Mouse (Mus musculus) bone marrow, adult 2 months (tissue): Measurements from ENCODE around the gene Ankrd12.

Experiments used
- CTCF ChIP-seq: fragments of 200-500 bp; IDR thresholded peaks from 2 replicates; pipeline ENCODE4 v1.5.1; 2011; ENCODE audit warnings: low read length, control low read depth; ENCODE audit not compliant: control insufficient read depth, insufficient read depth
- POLR2A ChIP-seq: fragments of 200-500 bp; IDR thresholded peaks from 2 replicates; pipeline ENCODE4 v1.6.1; 2011; ENCODE audit warnings: low read depth, mild to moderate bottlenecking, control low read depth, low read length, borderline replicate concordance; ENCODE audit not compliant: control insufficient read depth

- TF ChIP-seq POLR2A (no peak), CTCF (no peak)
Observed at GRCm38 (mm10) chr17:65947307-65947706, 129.6 kb downstream of the Ankrd12 start.
